Mouse (Mus musculus) cerebellum, adult 2 months (tissue): ENCODE results near the gene Sorcs1.

ENCODE experiments used
- CTCF ChIP-seq: fragments of 200-500 bp; IDR thresholded peaks from 2 replicates; pipeline ENCODE4 v1.5.1; 2011; ENCODE audit warnings: low read depth, mild to moderate bottlenecking, control low read depth, low read length, moderate library complexity, borderline replicate concordance; ENCODE audit not compliant: insufficient read depth
- POLR2A ChIP-seq: fragments of 200-500 bp; IDR thresholded peaks from 2 replicates; pipeline ENCODE4 v1.6.1; 2011; ENCODE audit warnings: low read length, control low read depth, borderline replicate concordance; ENCODE audit not compliant: insufficient read depth

DNA sequence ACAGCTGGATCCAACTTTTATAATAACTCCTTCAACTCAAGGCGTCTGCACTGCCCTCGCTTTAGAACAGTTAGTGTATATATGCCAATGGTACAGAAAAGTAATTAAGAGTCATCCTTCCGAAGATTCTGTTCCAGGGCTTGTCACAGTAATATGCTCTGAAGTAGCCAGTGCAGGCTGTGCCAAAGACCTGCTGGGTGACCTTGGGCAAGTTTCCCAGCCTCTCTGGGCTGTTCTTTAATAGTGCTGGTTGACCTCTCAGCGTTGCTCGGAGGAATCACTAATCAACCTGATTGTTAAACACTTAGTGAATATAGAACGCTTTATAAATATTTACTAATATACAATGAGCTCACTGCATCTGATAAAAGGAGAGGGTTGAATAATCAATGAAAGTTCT is 282.7 kb downstream of the Sorcs1 start:
- TF ChIP-seq POLR2A = no peak
- TF ChIP-seq CTCF = no peak
